Mouse (Mus musculus) T-cell, adult 2 months (primary cell): Measurements from ENCODE around the gene Ugt3a1.
"Not testable (repeated sequence)": the region's sequence is repeated elsewhere in the genome, so short reads cannot be mapped to it uniquely, and the experiment has no call there.

ENCODE experiments used
- DNase-seq: peaks from one replicate; pipeline ENCODE4 v3.0.0; 2022; ENCODE audit warnings: low spot score

Ugt3a1 gene

DNA sequence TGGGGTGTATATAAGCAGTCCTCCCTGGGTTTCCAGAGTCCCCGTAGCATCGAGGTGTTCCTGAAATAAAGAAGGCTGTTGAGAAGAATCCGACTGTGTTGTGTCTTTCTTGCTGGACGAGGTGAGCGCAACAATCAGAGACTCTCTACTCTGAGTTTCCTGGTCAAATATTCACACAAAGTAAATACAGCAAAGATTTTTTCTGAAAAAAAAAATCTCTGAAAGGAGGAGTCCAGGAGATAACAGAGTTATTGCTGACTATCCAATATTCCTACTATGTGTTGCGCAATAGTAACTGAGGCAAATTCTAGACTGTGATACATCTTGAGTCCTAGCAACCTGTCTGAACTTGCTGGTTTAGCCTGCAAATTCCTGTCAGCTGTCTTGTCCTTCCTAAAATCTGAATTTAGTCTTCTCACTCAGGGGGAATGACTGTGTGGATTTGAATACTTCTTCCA is at the start of gene Ugt3a1:
Gene Ugt3a1 (plus strand): TSS at position 51 of the 458 bp plus-strand sequence.
- DNase-seq, result no peak

DNA sequence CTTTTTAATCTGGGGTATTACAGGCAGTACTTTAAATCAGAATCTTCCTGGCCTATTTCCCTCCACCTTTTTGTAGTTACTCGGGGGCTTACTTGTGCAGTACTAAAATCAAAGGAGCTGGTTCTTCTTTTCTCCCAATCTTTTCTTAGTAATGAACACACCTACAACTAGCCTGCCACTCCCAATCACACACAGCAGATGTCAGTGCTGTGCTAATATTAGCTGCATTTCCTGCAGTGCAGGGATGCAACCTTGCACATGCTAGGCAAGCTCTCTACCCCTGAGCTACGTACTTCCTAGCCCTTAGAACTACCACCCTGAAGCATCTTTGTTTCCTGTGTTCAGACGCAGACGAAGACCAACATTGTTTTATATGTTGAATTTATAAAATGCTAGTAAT is 45.8 kb upstream of the Ugt3a1 start:
- not testable (repeated sequence) for DNase-seq

DNA sequence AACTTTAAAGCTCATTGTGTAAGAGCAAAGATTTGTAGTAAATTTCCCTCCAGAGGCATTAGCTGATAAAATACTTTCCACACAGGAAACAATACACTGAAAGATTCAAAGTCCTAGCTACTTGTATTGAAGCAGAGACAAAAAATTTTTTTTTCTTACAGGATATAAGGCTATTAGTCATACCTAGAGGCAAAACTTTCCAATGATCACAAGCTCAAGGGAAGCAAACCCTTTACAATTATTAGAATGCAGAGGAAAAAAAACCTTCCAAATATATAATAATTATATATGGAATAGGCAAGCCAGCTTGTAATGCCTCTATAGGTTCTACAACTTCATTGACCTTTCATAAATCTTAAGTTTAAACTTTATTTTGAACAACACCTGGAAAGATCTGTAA is 30.3 kb upstream of the Ugt3a1 start:
- no peak for DNase-seq

DNA sequence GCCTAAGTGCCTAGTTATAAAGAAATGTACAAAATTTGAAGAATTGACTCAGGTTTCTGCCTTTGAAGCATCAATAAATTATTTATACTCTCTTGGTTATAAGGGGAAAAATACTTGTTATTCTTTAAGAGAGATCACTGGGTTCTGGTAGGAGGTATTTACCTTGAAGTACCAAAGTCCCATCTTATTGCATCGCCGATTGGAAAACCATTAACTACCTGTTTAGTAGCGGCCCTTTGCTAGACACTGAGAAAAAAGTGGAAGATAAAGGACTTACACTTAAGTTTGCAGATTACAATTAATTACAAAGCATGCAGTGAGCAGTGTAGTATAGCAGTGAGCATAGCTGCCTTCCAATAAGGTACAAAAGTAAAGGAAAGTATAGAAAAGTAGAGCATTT is 23.8 kb upstream of the Ugt3a1 start:
- no peak for DNase-seq

DNA sequence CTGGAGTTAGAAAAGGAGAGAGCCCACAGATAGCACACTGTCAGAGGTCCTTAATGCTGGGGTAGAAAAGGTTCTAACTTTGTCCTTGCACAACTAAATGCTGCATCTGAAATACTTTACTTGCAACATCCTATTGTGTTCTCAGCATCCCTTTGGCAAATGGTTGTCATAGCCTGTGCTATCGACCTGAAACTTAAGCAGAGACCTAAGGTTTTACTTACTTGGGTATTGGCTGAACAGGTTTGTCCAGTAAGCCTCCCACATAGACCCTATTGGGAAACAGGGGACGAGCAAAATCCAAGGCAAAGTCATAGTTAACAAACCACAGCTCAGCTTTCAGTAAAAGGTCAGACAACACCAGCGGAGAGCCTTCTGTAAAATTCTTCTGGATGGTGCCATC is 16.1 kb upstream of the Ugt3a1 start:
- DNase-seq, result no peak

DNA sequence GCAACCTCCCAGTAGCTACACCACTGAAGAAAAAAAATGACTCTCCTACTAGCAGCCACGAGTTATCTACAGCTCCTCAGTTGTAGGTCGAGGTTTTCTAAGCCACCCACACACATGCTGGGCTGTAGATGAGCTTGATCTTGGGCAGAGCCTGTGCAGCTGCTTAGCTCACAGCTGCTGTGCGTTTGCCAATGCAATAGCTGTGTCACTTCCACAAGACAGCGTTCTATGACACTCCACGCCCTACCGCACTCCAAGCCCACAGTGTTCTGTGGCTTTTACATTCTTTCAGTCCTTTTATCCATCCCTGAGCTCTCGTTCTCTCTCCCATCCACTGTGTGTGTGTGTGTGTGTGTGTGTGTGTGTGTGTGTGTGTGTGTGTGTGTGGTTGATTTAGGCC is 4.8 kb upstream of the Ugt3a1 start:
- no peak for DNase-seq

DNA sequence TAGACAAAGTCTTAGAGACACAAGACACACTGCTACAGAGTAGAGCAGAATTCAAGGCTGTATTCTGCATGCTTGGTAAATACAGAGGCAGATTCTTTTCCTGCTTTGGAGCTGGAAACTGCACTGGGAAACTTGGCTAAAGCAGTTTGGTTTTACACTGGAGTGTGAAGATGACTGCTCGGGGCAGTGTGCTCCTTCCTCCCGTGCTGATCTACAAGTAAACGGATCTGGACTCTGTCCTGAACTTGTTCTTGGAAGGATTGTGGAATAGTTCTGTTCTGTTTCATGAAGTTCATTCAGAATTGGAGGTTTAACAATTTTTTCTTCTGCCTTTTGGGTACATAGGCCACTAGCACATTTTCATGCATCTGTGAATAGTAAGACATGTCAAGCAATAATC is 2.3 kb downstream of the Ugt3a1 start:
- no peak for DNase-seq

DNA sequence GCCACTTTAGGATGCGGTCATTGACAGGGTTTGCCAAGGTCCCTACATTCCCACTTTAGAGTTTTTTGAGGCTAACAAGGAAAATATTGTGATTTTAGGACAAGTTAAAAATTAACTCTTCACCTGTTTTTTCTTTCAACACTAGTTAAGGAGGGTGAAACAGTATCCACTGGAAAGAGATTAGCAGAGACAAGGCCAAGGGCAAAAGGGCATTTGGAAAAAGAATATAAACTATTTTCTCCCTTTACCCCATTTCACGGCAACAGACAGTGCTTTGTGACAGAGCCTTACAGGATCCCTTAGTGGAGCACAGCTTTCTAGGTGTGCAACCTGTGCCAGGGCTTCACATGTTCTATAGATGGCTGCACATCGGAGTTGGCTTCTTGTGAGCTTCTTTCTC is 2.9 kb downstream of the Ugt3a1 start:
- no peak for DNase-seq

DNA sequence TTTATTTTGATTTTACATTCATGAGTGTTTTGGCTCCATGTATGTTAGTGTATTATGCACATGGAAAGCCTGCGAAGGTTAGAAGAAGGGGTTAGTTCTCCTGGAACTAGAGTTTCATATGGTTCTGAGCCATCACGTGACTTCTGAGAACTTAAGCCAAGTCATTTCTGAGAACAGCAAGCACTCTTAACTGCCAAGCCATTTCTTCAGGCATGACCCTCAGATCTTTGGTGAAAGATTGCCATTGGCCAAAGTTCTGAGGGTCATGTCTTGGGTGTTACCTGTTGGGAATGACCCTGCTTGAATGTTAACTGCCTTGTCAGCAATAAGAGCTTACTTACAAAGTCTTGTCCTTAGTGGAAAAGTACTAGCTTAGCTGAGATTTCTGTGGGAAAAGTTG is 6.5 kb downstream of the Ugt3a1 start:
- no peak for DNase-seq

DNA sequence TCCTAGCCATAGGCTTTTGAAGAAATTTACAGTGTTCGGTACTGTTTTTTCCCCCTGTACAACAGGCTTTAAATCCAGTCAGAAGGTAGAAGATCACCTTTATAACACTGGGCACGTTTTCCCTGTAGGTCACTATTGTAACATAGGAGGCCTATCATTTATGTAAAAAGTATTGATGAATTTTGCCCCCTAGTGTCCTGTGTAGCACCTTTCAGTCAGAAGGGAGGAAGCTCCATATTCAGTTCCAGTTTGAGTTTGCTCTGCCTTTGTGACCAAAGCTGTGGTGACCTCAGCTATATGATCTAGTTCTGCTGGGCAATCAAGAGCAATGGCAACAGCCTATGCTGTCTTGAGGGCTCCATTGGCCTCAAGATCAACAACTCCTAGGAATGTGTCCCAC is 13.0 kb downstream of the Ugt3a1 start:
- DNase-seq, result no peak

DNA sequence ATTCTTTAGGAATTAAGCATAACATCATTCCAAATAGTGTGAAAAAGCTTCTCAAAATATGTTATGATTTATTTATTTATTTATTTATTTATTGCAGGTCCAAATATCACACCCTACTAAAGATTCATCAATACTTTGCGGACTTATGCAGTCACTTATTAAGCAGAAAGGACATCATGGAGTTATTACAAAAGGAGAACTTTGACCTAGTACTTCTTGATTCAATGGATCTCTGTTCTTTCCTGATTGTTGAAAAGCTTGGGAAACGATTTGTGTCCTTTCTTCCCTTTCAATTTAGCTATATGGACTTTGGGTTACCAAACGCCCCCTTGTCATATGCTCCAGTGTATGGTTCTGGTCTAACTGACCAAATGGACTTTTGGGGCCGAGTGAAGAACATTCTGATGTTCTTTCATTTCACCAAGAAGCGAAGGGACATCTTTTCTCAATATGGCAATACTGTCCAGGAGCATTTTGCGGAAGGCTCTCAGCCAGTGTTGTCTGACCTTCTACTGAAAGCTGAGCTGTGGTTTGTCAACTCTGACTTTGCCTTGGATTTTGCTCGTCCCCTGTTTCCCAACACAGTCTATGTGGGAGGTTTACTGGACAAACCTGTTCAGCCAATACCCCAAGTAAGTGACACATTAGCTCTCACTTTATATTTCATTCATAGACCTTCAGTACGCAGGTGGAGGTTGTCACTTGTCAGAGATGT is 29.4 kb downstream of the Ugt3a1 start:
- no peak for DNase-seq

DNA sequence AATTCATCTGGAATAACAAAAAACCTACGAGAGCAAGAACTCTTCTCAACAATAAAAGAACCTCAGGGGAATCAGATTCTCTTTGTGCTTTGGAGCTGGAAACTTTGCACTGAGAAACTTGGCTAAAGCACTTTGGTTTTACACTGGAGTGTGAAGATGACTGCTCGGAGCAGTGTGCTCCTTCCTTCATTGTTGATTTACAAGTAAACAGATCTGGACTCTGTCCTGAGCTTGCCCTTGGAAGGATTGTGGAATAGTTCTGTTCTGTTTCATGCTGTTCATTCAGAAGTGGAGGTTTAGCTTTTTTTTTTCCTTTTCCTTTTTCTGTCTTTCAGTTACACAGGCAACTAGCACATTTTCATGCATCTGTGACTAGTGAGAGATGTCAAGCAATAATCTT is 57.9 kb downstream of the Ugt3a1 start:
- DNase-seq, result no peak

DNA sequence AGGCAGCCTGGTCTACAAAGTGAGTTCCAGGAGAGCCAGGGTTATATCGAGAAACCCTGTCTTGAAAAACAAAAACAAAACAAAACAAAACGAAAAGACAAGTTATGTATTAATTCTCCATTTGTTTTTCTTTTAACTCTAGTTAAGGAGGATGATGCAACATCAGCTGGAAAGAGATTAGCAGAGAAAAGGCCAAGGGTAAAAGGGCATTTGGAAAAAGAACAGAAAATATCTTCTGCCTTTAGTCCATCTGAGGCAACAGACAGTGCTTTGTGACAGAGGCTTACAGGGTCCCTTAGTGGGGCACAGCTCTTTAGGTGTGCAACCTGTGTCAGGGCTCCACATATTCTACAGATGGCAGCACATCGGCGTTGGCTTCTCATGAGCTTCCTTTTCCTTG is 58.7 kb downstream of the Ugt3a1 start, which contains the start of gene Ugt3a2:
Gene Ugt3a2 (plus strand): TSS at position 210 of the 400 bp plus-strand sequence.
- no peak for DNase-seq

DNA sequence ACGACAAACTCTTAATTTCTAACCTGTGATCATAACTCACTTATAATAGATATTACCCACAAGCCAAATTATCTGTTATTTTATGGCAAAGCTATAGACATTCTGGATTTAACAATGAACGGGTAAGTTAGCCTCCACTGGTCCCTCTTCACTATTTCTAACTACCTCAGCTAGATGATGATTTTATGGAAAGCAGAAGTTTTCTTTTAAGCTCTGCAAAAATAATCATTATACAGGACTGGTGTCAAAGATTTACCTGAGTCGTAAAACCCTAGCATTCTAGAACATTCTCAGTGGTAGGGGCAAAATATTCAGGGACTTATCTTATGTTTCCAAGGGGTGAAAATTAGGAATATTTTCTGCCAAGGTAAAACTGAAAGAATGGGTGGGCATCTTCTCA is 59.9 kb downstream of the Ugt3a1 start:
- DNase-seq, result no peak

DNA sequence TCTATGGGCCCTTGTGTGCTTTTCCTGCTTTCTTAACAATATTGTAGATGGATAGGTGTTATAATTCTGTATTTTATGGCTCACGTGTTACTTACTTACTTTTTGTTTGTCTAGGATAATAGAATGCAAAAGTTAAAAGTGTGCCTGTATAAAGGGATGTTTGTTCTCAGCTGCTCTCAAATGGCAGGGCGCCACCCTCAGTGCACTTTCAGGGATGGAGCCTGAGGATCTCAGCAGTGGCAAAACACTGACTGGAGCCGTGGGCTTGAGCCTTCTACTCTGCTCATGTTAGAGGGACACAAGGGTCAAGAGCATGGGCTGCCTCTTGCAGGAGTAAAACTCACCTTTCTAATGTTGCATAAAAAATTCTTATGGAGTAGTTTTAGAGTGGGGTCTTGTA is 60.3 kb downstream of the Ugt3a1 start:
- DNase-seq, result no peak

DNA sequence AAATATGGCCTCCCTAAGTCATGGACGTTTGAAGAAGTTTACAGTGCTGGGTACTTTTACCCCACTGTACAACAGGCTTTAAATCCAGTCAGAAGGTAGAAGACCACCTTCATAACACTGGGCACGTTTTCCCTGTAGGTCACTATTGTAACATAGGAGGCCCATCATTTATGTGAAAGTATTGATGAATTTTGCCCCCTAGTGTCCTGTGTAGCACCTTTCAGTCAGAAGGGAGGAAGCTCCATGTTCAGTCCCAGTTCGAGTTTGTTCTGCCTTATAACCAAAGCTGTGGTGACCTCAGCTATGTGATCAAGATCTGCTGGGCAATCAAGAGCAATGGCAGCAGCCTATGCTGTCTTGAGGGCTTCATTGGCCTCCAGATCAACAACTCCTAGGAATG is 72.1 kb downstream of the Ugt3a1 start:
- no peak for DNase-seq

DNA sequence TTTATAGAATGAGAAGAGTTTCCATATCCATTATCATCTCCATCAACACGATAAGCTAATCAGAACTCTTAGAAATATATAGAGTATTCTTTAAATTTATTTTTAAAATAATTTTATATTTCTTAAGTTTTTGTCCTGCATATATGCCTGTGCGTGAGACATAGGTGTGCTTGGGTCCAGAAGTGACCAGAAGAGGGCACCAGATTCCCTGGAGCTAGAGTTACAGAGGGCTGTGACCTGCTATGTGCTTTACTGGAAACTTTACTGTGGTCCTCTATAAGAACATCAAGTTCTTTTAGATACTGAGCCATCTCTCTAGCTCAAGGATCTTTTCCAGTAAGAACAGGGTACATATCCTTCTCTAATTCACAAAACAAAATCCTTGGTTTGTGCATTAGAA is 86.1 kb downstream of the Ugt3a1 start:
- DNase-seq, result no peak
